Mouse (Mus musculus): ENCODE data around the gene Foxp3. TPM values are rescaled to one million over a fixed set of nuclear protein-coding genes. Genes with fewer than 3 reads are reported as not detected.
A peak's percentile ranks its signal among the peaks of the same experiment; 100 is the strongest.

The Foxp3 gene
- polyA plus RNA-seq, 1 experiment: 0.03 TPM

- no peak for DNase-seq
- H3K4me1 ChIP-seq (ENCODE audit: control insufficient read depth, insufficient read depth, low read length): peaks cover 4% of the 10 kb centered on the region
- no peak overlapping the region for H3K27ac ChIP-seq (ENCODE audit: insufficient read depth, low read length)
- TF ChIP-seq CTCF (IDR thresholded peaks at IDR 0.05; ENCODE audit: borderline replicate concordance, insufficient read depth, low read depth, low read length): no peak
- no peak for TF ChIP-seq POLR2A (IDR thresholded peaks at IDR 0.05; ENCODE audit: borderline replicate concordance, insufficient read depth, low read length)
- WGBS: 88% methylated on average over 9 of the region's 9 CpGs
- no peak overlapping the region for H3K4me3 ChIP-seq (replicated peaks; ENCODE audit: insufficient read depth, low read depth, low read length)
- H3K27me3 ChIP-seq (ENCODE audit: control insufficient read depth, insufficient read depth, low read length): no peaks in the 10 kb centered on the region
These were observed 1.8 kb upstream of the Foxp3 start for GRCm38 (mm10) chrX:7571565-7572136.

DNA sequence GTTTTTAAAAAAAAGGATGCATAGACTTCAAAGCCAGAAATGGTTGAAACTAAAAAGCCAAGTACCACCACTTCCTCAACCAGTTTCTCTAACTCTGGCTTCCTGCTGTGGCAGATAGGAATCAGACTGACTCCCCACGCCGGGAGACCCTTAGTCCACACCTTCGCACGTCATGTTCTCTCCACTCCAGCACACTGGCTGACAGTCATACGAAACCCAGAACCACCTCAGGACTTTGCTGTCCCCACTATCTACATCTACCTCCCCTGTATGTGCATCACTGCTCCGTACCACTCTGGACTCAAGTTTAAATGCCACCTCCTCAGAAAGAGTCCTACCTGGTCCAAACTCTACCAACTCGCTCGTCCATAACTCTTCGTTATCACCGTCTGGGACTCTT, 978 bp upstream of the Foxp3 start:
- Histone ChIP-seq H3K4me1 (ENCODE audit: control insufficient read depth, insufficient read depth, low read length) (peaks cover 2% of the 10 kb centered on the region; the same call in 1 of the 2 replicates), H3K27me3 (ENCODE audit: control insufficient read depth, insufficient read depth, low read length) (no peaks in the 10 kb centered on the region), H3K27ac (ENCODE audit: insufficient read depth, low read length) (no peak overlapping the region), H3K4me3 (replicated peaks; ENCODE audit: insufficient read depth, low read depth, low read length) (no peak overlapping the region)
- no peak for DNase-seq
- TF ChIP-seq CTCF (IDR thresholded peaks at IDR 0.05; ENCODE audit: borderline replicate concordance, insufficient read depth, low read depth, low read length): no peak
- TF ChIP-seq POLR2A (IDR thresholded peaks at IDR 0.05; ENCODE audit: borderline replicate concordance, insufficient read depth, low read length): no peak
- WGBS: 85% methylated on average over 10 of the region's 10 CpGs

- H3K4me3 ChIP-seq (replicated peaks; ENCODE audit: insufficient read depth, low read depth, low read length): peak within 1 kb of the TSS; percentile 91
- 0 out of 2 replicates have a peak, but pooled peaks cover under 1% of the 10 kb centered on the region for H3K4me1 ChIP-seq (ENCODE audit: control insufficient read depth, insufficient read depth, low read length)
- peak; percentile 94 to 98 for DNase-seq
- TF ChIP-seq POLR2A (IDR thresholded peaks at IDR 0.05; ENCODE audit: borderline replicate concordance, insufficient read depth, low read length) (peak; percentile 39; the same call in 1 of the 2 replicates), CTCF (IDR thresholded peaks at IDR 0.05; ENCODE audit: borderline replicate concordance, insufficient read depth, low read depth, low read length) (no peak)
- 8% methylated on average over 64 of the region's 65 CpGs for WGBS
- H3K27ac ChIP-seq (ENCODE audit: insufficient read depth, low read length): peak within 1 kb of the TSS; percentile 96
- no peaks in the 10 kb centered on the region for H3K27me3 ChIP-seq (ENCODE audit: control insufficient read depth, insufficient read depth, low read length)
These were observed 842 bp downstream of the Foxp3 start, which contains the start of gene Ppp1r3f for GRCm38 (mm10) chrX:7574087-7574884. Gene Ppp1r3f, minus strand, starts transcription at chrX:7574283.

DNA sequence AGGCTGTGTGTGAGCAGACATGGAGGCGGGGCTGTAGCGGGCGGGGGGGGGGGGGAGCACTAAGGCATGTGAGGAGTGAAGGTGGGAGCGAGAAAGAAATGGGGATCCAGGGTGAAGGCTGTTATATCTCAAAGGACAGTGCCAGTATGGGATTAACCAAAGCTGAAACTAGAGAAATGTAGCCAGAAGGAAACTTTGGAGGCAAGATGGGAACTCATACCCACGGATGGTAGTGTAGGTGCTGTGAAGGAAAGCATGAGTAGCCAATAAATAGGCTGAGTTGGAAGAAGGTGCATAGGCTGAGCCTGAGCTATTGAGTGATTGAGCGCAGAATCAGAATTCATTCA, 1.4 kb downstream of the Foxp3 start:
- Histone ChIP-seq H3K27me3 (ENCODE audit: control insufficient read depth, insufficient read depth, low read length) (no peaks in the 10 kb centered on the region), H3K27ac (ENCODE audit: insufficient read depth, low read length) (peak overlapping the region; percentile 83; the same call in 1 of the 2 replicates), H3K4me1 (ENCODE audit: control insufficient read depth, insufficient read depth, low read length) (no peaks in the 10 kb centered on the region), H3K4me3 (replicated peaks; ENCODE audit: insufficient read depth, low read depth, low read length) (peak overlapping the region; percentile 91)
- DNase-seq: no peak
- WGBS: 11% methylated on average over 3 of the region's 6 CpGs
- TF ChIP-seq POLR2A (IDR thresholded peaks at IDR 0.05; ENCODE audit: borderline replicate concordance, insufficient read depth, low read length) (no peak), CTCF (IDR thresholded peaks at IDR 0.05; ENCODE audit: borderline replicate concordance, insufficient read depth, low read depth, low read length) (no peak)

- Histone ChIP-seq H3K27me3 (ENCODE audit: control insufficient read depth, insufficient read depth, low read length) (no peaks in the 10 kb centered on the region), H3K27ac (ENCODE audit: insufficient read depth, low read length) (no peak overlapping the region), H3K4me3 (replicated peaks; ENCODE audit: insufficient read depth, low read depth, low read length) (no peak overlapping the region), H3K4me1 (ENCODE audit: control insufficient read depth, insufficient read depth, low read length) (no peaks in the 10 kb centered on the region)
- TF ChIP-seq CTCF (IDR thresholded peaks at IDR 0.05; ENCODE audit: borderline replicate concordance, insufficient read depth, low read depth, low read length) (no peak), POLR2A (IDR thresholded peaks at IDR 0.05; ENCODE audit: borderline replicate concordance, insufficient read depth, low read length) (no peak)
- DNase-seq: no peak
- WGBS: 88% methylated on average over 2 of the region's 2 CpGs
These were observed 7.7 kb downstream of the Foxp3 start for GRCm38 (mm10) chrX:7581151-7581550.

DNA sequence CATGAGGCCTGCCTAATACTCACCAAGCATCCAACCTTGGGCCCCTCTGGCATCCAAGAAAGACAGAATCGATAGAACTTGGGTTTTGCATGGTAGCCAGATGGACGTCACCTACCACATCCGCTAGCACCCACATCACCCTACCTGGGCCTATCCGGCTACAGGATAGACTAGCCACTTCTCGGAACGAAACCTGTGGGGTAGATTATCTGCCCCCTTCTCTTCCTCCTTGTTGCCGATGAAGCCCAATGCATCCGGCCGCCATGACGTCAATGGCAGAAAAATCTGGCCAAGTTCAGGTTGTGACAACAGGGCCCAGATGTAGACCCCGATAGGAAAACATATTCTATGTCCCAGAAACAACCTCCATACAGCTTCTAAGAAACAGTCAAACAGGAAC, 10.4 kb downstream of the Foxp3 start:
- no peak for DNase-seq
- Histone ChIP-seq H3K4me1 (ENCODE audit: control insufficient read depth, insufficient read depth, low read length) (no peaks in the 10 kb centered on the region), H3K27ac (ENCODE audit: insufficient read depth, low read length) (no peak overlapping the region), H3K27me3 (ENCODE audit: control insufficient read depth, insufficient read depth, low read length) (no peaks in the 10 kb centered on the region), H3K4me3 (replicated peaks; ENCODE audit: insufficient read depth, low read depth, low read length) (no peak overlapping the region)
- 95% methylated on average over 11 of the region's 11 CpGs for WGBS
- TF ChIP-seq POLR2A (IDR thresholded peaks at IDR 0.05; ENCODE audit: borderline replicate concordance, insufficient read depth, low read length) (no peak), CTCF (IDR thresholded peaks at IDR 0.05; ENCODE audit: borderline replicate concordance, insufficient read depth, low read depth, low read length) (no peak)

- H3K4me1 ChIP-seq (ENCODE audit: control insufficient read depth, insufficient read depth, low read length): no peaks in the 10 kb centered on the region
- 97% methylated on average over 5 of the region's 5 CpGs for WGBS
- TF ChIP-seq CTCF (IDR thresholded peaks at IDR 0.05; ENCODE audit: borderline replicate concordance, insufficient read depth, low read depth, low read length) (no peak), POLR2A (IDR thresholded peaks at IDR 0.05; ENCODE audit: borderline replicate concordance, insufficient read depth, low read length) (no peak)
These were observed 12.9 kb downstream of the Foxp3 start for GRCm38 (mm10) chrX:7586356-7586755.

GRCm38 (mm10) chrX:7595371-7595770, 21.9 kb downstream of the Foxp3 start:
- Histone ChIP-seq H3K4me3 (replicated peaks; ENCODE audit: insufficient read depth, low read depth, low read length) (no peak overlapping the region), H3K27ac (ENCODE audit: insufficient read depth, low read length) (no peak overlapping the region), H3K27me3 (ENCODE audit: control insufficient read depth, insufficient read depth, low read length) (no peaks in the 10 kb centered on the region), H3K4me1 (ENCODE audit: control insufficient read depth, insufficient read depth, low read length) (no peaks in the 10 kb centered on the region)
- WGBS: 41% methylated on average over 9 of the region's 9 CpGs
- no peak for TF ChIP-seq CTCF (IDR thresholded peaks at IDR 0.05; ENCODE audit: borderline replicate concordance, insufficient read depth, low read depth, low read length)
- TF ChIP-seq POLR2A (IDR thresholded peaks at IDR 0.05; ENCODE audit: borderline replicate concordance, insufficient read depth, low read length): no peak
- DNase-seq: no peak

More at GRCm38 (mm10) chrX:7586356-7586755, 12.9 kb downstream of the Foxp3 start:
- Histone ChIP-seq H3K27me3 (ENCODE audit: control insufficient read depth, insufficient read depth, low read length) (no peaks in the 10 kb centered on the region), H3K4me3 (replicated peaks; ENCODE audit: insufficient read depth, low read depth, low read length) (no peak overlapping the region), H3K27ac (ENCODE audit: insufficient read depth, low read length) (no peak overlapping the region)
- no peak for DNase-seq

Measured in cerebellum, adult 2 months (tissue).